Mouse (Mus musculus) liver, adult (tissue): ENCODE measurements around the gene Rnf150.

Source experiments
- GATA4 ChIP-seq: IDR thresholded peaks from 2 replicates; pipeline ENCODE4 v1.6.1; 2014; ENCODE audit warnings: mild to moderate bottlenecking, low read length; ENCODE audit not compliant: insufficient replicate concordance

Rnf150 gene

DNA sequence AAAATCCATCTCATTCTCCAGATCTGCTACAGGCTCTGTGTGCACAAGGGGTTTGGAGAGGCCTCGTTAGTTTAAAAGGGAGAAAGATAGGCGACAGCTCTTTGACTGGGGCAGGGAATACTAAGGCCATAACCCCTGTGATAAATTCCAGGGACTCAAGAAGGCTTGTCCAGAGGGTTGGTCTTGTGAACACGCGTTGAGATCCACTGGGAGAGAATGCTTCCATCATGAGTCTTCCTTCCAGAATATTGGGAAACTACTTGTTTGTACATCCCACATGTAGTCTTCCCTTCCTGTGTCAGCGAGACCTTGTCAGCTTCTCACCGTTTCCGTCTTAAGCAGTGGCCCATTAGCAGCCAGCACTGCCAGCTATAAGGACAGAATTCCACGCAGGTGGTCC lies 195.8 kb downstream of the Rnf150 start:
- TF ChIP-seq GATA4: no peak

DNA sequence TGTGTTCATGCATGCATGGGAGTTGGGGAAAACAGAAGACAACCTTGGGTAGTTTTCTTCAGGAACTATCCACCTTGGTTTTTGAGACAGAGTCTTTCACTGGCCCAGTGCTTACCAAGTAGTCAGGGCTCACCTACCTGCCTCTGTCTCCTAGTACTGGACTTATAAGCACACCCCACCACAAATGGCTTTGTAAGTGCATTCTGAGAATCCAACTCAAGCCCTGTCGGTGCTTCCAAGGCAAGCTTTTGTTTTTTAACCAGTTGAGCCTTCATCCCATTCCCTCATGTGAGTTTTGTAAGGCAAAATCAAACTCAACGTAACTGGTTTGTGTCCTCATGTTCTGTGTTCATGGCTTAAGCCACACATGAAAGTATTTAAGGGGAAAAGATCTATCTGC lies 196.9 kb downstream of the Rnf150 start:
- no peak for TF ChIP-seq GATA4

- no peak for TF ChIP-seq GATA4
Observed at GRCm38 (mm10) chr8:83061257-83061656, 198.1 kb downstream of the Rnf150 start.

DNA sequence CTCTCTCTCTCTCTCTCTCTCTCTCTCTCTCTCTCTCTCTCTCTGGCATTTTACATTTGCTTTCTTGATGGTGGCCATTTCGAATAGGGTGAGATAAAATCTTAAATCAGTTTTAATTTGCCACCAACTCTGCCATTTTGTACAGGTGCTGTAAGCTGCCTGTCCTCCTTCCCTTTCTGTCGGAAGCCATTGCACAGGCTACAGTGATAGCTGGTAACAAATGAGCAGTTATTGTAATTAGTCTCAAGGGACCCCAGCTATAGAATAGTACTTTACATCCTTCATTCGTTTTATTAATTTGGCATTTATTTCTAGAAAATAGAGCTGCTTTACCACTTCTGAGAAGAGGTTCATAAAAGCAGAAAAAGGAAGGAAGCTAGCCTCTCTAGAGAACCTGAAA lies 198.7 kb downstream of the Rnf150 start:
- no peak for TF ChIP-seq GATA4

DNA sequence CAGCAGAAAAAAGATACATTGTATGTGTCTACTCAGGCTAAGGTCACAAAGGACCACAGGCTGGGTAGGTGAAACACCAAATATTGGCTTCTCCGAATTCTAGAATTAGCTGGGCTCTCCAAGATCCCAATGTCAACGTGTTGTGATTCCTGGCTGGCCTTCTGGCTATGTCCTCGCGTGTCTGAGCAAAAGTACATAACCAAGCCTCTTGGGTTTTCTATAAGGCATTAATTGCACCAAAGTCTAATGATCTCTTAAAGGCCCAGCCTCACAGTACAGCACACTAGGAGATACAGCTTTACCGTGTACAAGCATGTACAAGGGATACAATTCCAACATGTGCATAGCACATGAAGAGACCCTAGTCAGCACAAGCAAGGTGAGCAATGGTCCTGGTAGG lies 199.1 kb downstream of the Rnf150 start:
- no peak for TF ChIP-seq GATA4

GRCm38 (mm10) chr8:83064096-83064495 lies 200.9 kb downstream of the Rnf150 start:
- TF ChIP-seq GATA4: no peak

- TF ChIP-seq GATA4: no peak
Observed at GRCm38 (mm10) chr8:83066076-83066475, 202.9 kb downstream of the Rnf150 start.

- TF ChIP-seq GATA4: no peak
Observed at GRCm38 (mm10) chr8:83066846-83067245, 203.7 kb downstream of the Rnf150 start.

DNA sequence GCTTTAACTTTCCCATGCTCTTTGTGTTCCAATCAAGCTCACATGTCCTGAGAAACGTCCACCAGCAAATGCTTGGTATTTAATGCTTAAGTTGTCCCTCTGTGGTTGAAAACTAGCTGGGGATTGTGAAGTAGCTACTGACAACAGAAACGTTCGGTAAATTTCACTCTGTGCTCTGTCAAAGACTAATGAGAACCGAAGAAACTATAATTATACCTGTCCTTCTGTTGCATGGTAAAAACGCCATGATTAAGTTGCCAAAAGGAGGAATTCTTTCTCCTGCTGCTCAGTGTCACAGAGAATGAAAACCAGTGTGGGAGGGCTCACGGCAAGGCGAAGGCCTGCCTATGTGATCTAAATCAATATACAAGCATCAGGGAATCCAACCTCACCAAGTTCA lies 204.8 kb downstream of the Rnf150 start:
- no peak for TF ChIP-seq GATA4

DNA sequence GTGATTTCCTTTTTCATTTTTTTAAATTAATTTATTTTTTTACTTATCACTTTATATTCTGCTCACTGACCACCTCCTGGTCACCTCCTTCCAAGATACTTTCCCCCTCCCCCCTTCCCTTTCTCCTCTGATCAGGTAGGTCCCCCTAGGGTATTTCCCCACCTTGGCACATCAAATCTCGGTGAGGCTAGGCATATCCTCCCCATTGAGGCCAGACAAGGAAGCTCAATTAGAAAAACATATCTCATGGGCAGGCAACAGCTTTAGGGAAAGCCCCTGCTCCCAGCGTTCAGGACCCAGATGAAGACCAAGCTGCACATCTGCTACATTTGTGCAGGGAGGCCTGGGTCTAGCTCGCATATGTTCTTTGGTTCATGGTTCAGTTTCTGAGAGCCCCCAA lies 211.1 kb downstream of the Rnf150 start:
- no peak for TF ChIP-seq GATA4

- no peak for TF ChIP-seq GATA4
Observed at GRCm38 (mm10) chr8:83076621-83077020, 213.5 kb downstream of the Rnf150 start.

- no peak for TF ChIP-seq GATA4
Observed at GRCm38 (mm10) chr8:83077329-83077728, 214.2 kb downstream of the Rnf150 start.

DNA sequence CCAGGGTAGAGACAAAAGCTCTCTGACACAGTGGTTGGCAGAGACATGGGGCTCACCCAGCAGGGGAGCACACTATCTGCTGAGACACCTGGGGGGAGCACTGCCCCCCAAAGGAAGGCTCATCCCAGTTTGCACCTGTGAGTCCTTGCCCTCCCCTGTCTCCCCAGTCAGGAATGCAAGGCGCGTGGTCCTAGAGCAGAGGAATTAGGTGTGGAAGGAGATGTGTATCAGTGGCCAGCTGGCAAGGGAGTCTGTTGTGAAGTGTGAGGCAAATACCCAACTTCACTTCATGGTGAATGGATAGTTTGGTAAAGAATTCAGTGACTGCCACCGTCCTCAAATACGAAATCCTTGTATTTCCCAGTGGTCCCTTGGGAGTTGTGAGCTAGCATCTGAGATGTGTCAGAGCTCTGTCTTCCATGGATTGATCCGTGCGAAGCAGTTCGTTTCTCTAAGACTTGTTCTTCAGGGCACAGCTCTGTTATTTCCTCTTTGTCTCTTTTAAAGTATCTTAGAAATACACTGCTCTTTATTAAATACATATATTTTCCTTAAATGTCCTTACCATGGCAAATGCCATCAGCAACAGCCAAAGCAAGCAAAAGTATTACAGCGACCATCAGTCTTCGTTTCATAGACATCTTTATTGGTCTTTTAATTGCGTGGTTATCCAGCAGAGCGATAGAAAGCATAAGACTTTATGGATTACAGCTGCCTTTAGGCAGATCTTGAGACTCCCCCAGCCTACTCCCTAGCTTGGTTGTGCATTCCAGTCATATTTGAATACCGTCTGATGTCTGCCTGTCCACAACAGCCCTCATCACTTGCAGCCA lies 215.8 kb downstream of the Rnf150 start:
- no peak for TF ChIP-seq GATA4

DNA sequence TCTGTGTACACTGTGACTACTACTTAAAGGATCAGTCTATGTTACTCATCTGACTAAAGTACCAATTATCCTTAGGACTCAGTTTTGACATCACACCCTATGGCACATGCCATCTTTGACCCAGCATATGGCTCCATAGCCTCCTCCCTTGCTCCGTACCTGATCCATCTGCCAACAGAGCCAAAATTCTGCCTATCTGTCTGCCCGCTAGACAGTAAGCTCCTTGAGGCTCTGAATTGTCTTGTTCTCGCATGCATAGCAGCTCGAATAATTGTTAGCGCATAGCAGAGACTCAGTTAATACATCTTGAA lies 216.3 kb downstream of the Rnf150 start:
- no peak for TF ChIP-seq GATA4

GRCm38 (mm10) chr8:83081266-83081665 lies 218.1 kb downstream of the Rnf150 start:
- TF ChIP-seq GATA4: no peak

GRCm38 (mm10) chr8:83082251-83082650 lies 219.1 kb downstream of the Rnf150 start:
- TF ChIP-seq GATA4: no peak

DNA sequence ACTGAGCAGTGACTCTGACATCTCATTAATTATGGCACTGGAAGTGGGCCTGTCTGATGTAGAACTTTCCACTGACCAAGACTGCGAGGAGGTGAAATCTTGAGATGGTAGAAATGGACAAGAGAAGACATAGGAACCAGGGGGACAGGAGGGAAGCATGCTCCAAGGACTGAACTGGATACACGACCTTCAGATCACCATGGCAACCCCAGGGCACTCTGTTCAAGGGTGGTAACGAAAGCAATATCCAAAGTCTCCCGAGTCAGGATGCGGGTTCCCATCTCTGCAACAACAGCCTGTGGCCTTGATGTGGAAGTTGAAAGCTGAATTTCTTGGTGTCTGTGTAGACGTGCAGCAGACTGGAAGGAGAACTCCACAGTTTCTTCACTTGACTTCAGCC lies 220.3 kb downstream of the Rnf150 start:
- TF ChIP-seq GATA4: no peak
